Mouse (Mus musculus) heart, postnatal 0 days (tissue): Measurements from ENCODE around the gene Nlgn1. TPM values are rescaled to one million over a fixed set of nuclear protein-coding genes. Genes with fewer than 3 reads are reported as not detected.

Source experiments
- ATAC-seq: fragments of 200-750 bp; cut with Nextera tagmentation; 2 replicates; pipeline ENCODE4 v1.8.0; 2017; ENCODE audit warnings: low read depth, moderate number of reproducible peaks, moderate library complexity; ENCODE audit not compliant: insufficient read depth
- DNase-seq: peaks from one replicate; pipeline ENCODE4 v3.0.0-alpha.2; 2016; ENCODE audit warnings: low spot score
- H3K27ac ChIP-seq: fragments of 300-500 bp; sonication (generic); 2 replicates; pipeline ENCODE4 v1.5.1; 2014; ENCODE audit warnings: low read depth, mild to moderate bottlenecking
- H3K27me3 ChIP-seq: fragments of 300-500 bp; sonication (generic); 2 replicates; pipeline ENCODE4 v1.6.1; 2014; ENCODE audit warnings: low read length, mixed read lengths; ENCODE audit not compliant: control insufficient read depth, insufficient read depth
- H3K36me3 ChIP-seq: fragments of 300-500 bp; sonication (generic); replicated peaks from 2 replicates; pipeline ENCODE4 v1.6.1; 2014; ENCODE audit warnings: low read length, mixed read lengths; ENCODE audit not compliant: control insufficient read depth, insufficient read depth
- H3K4me1 ChIP-seq: fragments of 300-500 bp; sonication (generic); 2 replicates; pipeline ENCODE4 v1.6.1; 2014; ENCODE audit warnings: antibody characterized with exemption; ENCODE audit not compliant: control insufficient read depth, insufficient read depth
- H3K4me2 ChIP-seq: fragments of 300-500 bp; sonication (generic); 2 replicates; pipeline ENCODE4 v1.6.1; 2014; ENCODE audit warnings: low read depth, mild to moderate bottlenecking, low read length, moderate library complexity
- H3K4me3 ChIP-seq: fragments of 300-500 bp; sonication (generic); 2 replicates; pipeline ENCODE4 v1.5.1; 2014; ENCODE audit warnings: low read depth, low read length
- H3K9ac ChIP-seq: fragments of 300-500 bp; sonication (generic); replicated peaks from 2 replicates; pipeline ENCODE4 v1.6.1; 2014; ENCODE audit warnings: low read depth, low read length, mixed read lengths
- H3K9me3 ChIP-seq: fragments of 300-500 bp; sonication (generic); replicated peaks from 2 replicates; pipeline ENCODE4 v1.6.1; 2016; ENCODE audit warnings: low read length; ENCODE audit not compliant: control insufficient read depth
- CTCF ChIP-seq: IDR thresholded peaks from 2 replicates; pipeline ENCODE4 v1.5.1; 2016; ENCODE audit warnings: antibody characterized with exemption, control low read depth, low read depth
- EP300 ChIP-seq: IDR thresholded peaks from 2 replicates; pipeline ENCODE4 v1.6.1; 2016; ENCODE audit warnings: antibody characterized with exemption, low read depth
- WGBS: fragments of 180-500 bp; shearing (Covaris S2); extraction: QIAGEN DNeasy Blood & Tissue Kit; methylation state at CpG from one replicate; pipeline ENCODE4 v1.1.7; 2014; 5-methylcytosine and 5-hydroxymethylcytosine counted together
- polyA plus RNA-seq: library from polyadenylated mRNA; unstranded; fragments of >200 nt; fragmentation: Nextera tagmentation; extraction: Ambion mirVana; gene quantifications from 2 replicates; pipeline ENCODE4 v1.2.1, GENCODE M21; 2015
- total RNA-seq: library from RNA; depleted of rRNA; stranded (reverse); fragments of >200 nt; gene quantifications from 2 replicates; pipeline ENCODE4 v1.2.3, GENCODE M21; 2014; ENCODE audit warnings: low replicate concordance

Nlgn1 gene
- total and polyA plus RNA-seq, 2 experiments from 2014 or later, result 0.08 TPM

GRCm38 (mm10) chr3:25463051-25463450 is 869.2 kb downstream of the Nlgn1 start:
- no peak for DNase-seq
- WGBS, result 51% methylated on average over 2 of the region's 2 CpGs
- TF ChIP-seq EP300 (no peak), CTCF (no peak)

GRCm38 (mm10) chr3:25456250-25456860 is 875.9 kb downstream of the Nlgn1 start:
- H3K27ac ChIP-seq, result no peak overlapping the region
- H3K9me3 ChIP-seq, result no peaks in the 10 kb centered on the region
- H3K36me3 ChIP-seq, result no peaks in the 10 kb centered on the region
- H3K4me2 ChIP-seq, result no peak overlapping the region
- ATAC-seq, result no peak
- no peak overlapping the region for H3K4me3 ChIP-seq
- no peak for DNase-seq
- WGBS, result 67% methylated on average over 8 of the region's 8 CpGs
- H3K9ac ChIP-seq, result no peak overlapping the region
- H3K4me1 ChIP-seq, result no peaks in the 10 kb centered on the region
- no peak for TF ChIP-seq EP300
- TF ChIP-seq CTCF, result no peak
- H3K27me3 ChIP-seq, result no peaks in the 10 kb centered on the region

More at GRCm38 (mm10) chr3:25463051-25463450, 869.2 kb downstream of the Nlgn1 start:
- Histone ChIP-seq H3K4me1 (no peaks in the 10 kb centered on the region), H3K27ac (no peak overlapping the region), H3K27me3 (no peaks in the 10 kb centered on the region), H3K4me3 (no peak overlapping the region), H3K9ac (no peak overlapping the region), H3K36me3 (no peaks in the 10 kb centered on the region), H3K4me2 (no peak overlapping the region), H3K9me3 (no peaks in the 10 kb centered on the region)
- no peak for ATAC-seq

DNA sequence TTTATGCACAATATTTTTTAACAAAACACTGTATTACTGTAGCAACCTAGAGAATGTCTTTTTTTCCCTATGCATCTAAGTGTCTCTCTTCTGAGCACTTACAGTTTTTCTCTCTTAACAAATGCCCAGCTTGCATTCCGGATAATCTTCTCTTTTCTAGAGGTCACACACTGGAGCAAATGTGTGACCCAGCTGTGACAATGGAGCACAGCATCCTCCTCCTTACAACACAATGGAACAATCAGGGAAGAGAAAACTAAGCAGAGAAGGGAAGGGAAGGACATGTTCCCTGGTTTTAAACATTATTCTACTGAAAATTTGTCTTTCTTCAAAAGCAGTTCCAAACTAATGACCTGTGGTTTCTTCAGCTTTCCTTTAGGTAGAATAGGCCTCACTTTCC is 879.9 kb downstream of the Nlgn1 start:
- Histone ChIP-seq H3K27ac (no peak overlapping the region), H3K9ac (no peak overlapping the region), H3K4me2 (no peak overlapping the region), H3K9me3 (no peaks in the 10 kb centered on the region), H3K4me1 (no peaks in the 10 kb centered on the region), H3K27me3 (no peaks in the 10 kb centered on the region), H3K36me3 (no peaks in the 10 kb centered on the region), H3K4me3 (no peak overlapping the region)
- ATAC-seq (no peak), DNase-seq (no peak)
- TF ChIP-seq CTCF (no peak), EP300 (no peak)
- WGBS, result 46% methylated on average over 1 of the region's 1 CpGs

GRCm38 (mm10) chr3:25450471-25450870 is 881.8 kb downstream of the Nlgn1 start:
- no peaks in the 10 kb centered on the region for H3K9me3 ChIP-seq
- 57% methylated on average over 6 of the region's 6 CpGs for WGBS
- no peak for TF ChIP-seq EP300
- no peak for TF ChIP-seq CTCF

DNA sequence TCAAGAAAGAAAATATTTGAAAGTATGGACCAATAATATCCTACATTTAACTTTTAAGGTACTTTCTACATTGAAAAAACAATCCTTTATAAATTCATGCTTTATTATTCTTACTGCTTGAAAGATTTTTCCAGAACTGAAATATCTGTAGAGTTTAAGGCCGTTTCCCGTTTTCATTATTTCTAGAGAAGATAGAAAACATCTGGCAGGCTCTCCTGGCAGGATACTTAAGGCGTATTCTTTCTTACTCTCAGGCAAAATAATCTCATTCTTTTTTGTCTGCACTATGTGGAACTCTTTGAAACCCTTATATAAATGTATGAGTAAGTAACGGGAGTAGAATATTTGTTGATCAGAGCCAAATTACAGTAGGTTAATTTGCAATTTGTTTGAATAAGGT is 882.9 kb downstream of the Nlgn1 start:
- Histone ChIP-seq H3K27me3 (no peaks in the 10 kb centered on the region), H3K4me2 (no peak overlapping the region), H3K27ac (no peak overlapping the region), H3K4me3 (no peak overlapping the region), H3K9me3 (no peaks in the 10 kb centered on the region), H3K4me1 (no peaks in the 10 kb centered on the region), H3K36me3 (no peaks in the 10 kb centered on the region), H3K9ac (no peak overlapping the region)
- WGBS, result 66% methylated on average over 4 of the region's 4 CpGs
- ATAC-seq (no peak), DNase-seq (no peak)
- TF ChIP-seq EP300, result no peak
- TF ChIP-seq CTCF, result no peak

More at GRCm38 (mm10) chr3:25450471-25450870, 881.8 kb downstream of the Nlgn1 start:
- H3K27me3 ChIP-seq, result no peaks in the 10 kb centered on the region
- DNase-seq (no peak), ATAC-seq (no peak)
- no peaks in the 10 kb centered on the region for H3K36me3 ChIP-seq
- H3K4me2 ChIP-seq, result no peak overlapping the region
- no peak overlapping the region for H3K4me3 ChIP-seq
- H3K9ac ChIP-seq, result no peak overlapping the region
- H3K27ac ChIP-seq, result no peak overlapping the region
- no peaks in the 10 kb centered on the region for H3K4me1 ChIP-seq

DNA sequence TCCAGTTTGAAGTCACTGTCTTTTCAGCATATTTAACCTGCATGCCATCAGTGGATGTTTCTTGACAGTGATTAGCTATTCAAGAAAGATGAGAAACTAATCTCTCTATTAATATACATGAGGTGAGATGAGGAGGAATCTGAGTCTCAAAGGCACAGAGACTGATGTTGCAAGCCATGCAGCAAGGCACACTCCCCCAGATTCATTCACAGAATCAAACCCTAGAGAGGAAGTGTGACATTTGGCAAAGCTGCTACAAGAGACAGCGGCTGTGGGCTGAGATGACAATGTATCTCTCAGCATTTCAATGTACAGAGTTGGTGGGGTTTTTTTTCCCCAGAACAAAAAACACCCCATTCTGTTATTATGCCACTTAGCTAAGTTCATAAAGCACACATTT is 885.1 kb downstream of the Nlgn1 start:
- Histone ChIP-seq H3K4me2 (no peak overlapping the region), H3K36me3 (no peaks in the 10 kb centered on the region), H3K4me1 (no peaks in the 10 kb centered on the region), H3K4me3 (no peak overlapping the region), H3K27ac (no peak overlapping the region), H3K9me3 (no peaks in the 10 kb centered on the region), H3K9ac (no peak overlapping the region), H3K27me3 (no peaks in the 10 kb centered on the region)
- ATAC-seq (no peak), DNase-seq (no peak)
- WGBS, result 46% methylated on average over 1 of the region's 1 CpGs
- no peak for TF ChIP-seq EP300
- TF ChIP-seq CTCF, result no peak
